Mouse (Mus musculus) hindbrain, embryonic 14.5 days (tissue): Measurements from ENCODE around the gene Slfn4. TPM values are rescaled to one million over a fixed set of nuclear protein-coding genes. Genes with fewer than 3 reads are reported as not detected.
"Not testable (repeated sequence)": the region's sequence is repeated elsewhere in the genome, so short reads cannot be mapped to it uniquely, and the experiment has no call there.

Experiments used
- ATAC-seq: fragments of 200-750 bp; cut with Nextera tagmentation; 2 replicates; pipeline ENCODE4 v1.8.0; 2017; ENCODE audit warnings: moderate number of reproducible peaks, mild to moderate bottlenecking, moderate TSS enrichment, moderate library complexity; ENCODE audit not compliant: low FRiP score
- DNase-seq: peaks from one replicate; pipeline ENCODE4 v3.0.0-alpha.2; 2015; ENCODE audit warnings: low spot score
- H3K27ac ChIP-seq: fragments of 300-500 bp; sonication (generic); 2 replicates; pipeline ENCODE4 v1.5.1; 2014; ENCODE audit warnings: mild to moderate bottlenecking, moderate library complexity
- H3K27me3 ChIP-seq: fragments of 300-500 bp; sonication (generic); 2 replicates; pipeline ENCODE4 v1.6.1; 2014; ENCODE audit warnings: mild to moderate bottlenecking, low read length, mixed read lengths; ENCODE audit not compliant: control insufficient read depth, insufficient read depth
- H3K36me3 ChIP-seq: fragments of 300-500 bp; sonication (generic); replicated peaks from 2 replicates; pipeline ENCODE4 v1.6.1; 2014; ENCODE audit not compliant: control insufficient read depth, insufficient read depth
- H3K4me1 ChIP-seq: fragments of 300-500 bp; sonication (generic); replicated peaks from 2 replicates; pipeline ENCODE4 v1.6.1; 2014; ENCODE audit warnings: antibody characterized with exemption, low read length, mixed read lengths; ENCODE audit not compliant: control insufficient read depth, insufficient read depth
- H3K4me2 ChIP-seq: fragments of 300-500 bp; sonication (generic); replicated peaks from 2 replicates; pipeline ENCODE4 v1.6.1; 2014; ENCODE audit warnings: mild to moderate bottlenecking, moderate library complexity
- H3K4me3 ChIP-seq: fragments of 300-500 bp; sonication (generic); replicated peaks from 2 replicates; pipeline ENCODE4 v1.5.1; 2014; ENCODE audit warnings: mild to moderate bottlenecking, low read length
- H3K9ac ChIP-seq: fragments of 300-500 bp; sonication (generic); 2 replicates; pipeline ENCODE4 v1.6.1; 2014
- H3K9me3 ChIP-seq: fragments of 300-500 bp; sonication (generic); 2 replicates; pipeline ENCODE4 v1.6.1; 2016; ENCODE audit warnings: low read length; ENCODE audit not compliant: control insufficient read depth
- WGBS: fragments of 180-500 bp; shearing (Covaris S2); extraction: QIAGEN DNeasy Blood & Tissue Kit; methylation state at CpG from one replicate; pipeline ENCODE4 v1.1.7; 2014; 5-methylcytosine and 5-hydroxymethylcytosine counted together
- polyA plus RNA-seq: library from polyadenylated mRNA; unstranded; fragments of >200 nt; fragmentation: Nextera tagmentation; extraction: Ambion mirVana; gene quantifications from 2 replicates; pipeline ENCODE4 v1.2.1, GENCODE M21; 2014

The Slfn4 gene
- polyA plus RNA-seq: 0.14 TPM in 1 of 2 replicates, not detected in the other

- Histone ChIP-seq H3K4me3 (no peak within 1 kb of the TSS), H3K36me3 (no peaks in the 10 kb centered on the region), H3K9ac (no peak within 1 kb of the TSS), H3K27ac (no peak within 1 kb of the TSS), H3K9me3 (no peaks in the 10 kb centered on the region), H3K4me1 (no peaks in the 10 kb centered on the region), H3K27me3 (no peaks in the 10 kb centered on the region), H3K4me2 (no peak within 1 kb of the TSS)
- 86% methylated on average over 12 of the region's 12 CpGs for WGBS
- DNase-seq (no peak), ATAC-seq (no peak)
Observed at GRCm38 (mm10) chr11:83174948-83175539, at the start of gene Slfn4. Slfn4 (plus strand) TSS chr11:83175186.

GRCm38 (mm10) chr11:83125633-83126032 lies 49.4 kb upstream of the Slfn4 start:
- not testable (repeated sequence) for H3K27me3 ChIP-seq, H3K36me3 ChIP-seq, H3K4me1 ChIP-seq, H3K9ac ChIP-seq, H3K4me3 ChIP-seq, ATAC-seq, H3K27ac ChIP-seq, H3K9me3 ChIP-seq, DNase-seq, H3K4me2 ChIP-seq
- no CpG with 5 or more reads among the region's 1 CpGs for WGBS

- DNase-seq, H3K4me2 ChIP-seq, H3K9me3 ChIP-seq, H3K36me3 ChIP-seq, H3K4me1 ChIP-seq, ATAC-seq, H3K4me3 ChIP-seq, H3K27ac ChIP-seq, H3K27me3 ChIP-seq, H3K9ac ChIP-seq: not testable (repeated sequence)
- no CpG with 5 or more reads among the region's 2 CpGs for WGBS
Observed at GRCm38 (mm10) chr11:83137253-83137652, 37.7 kb upstream of the Slfn4 start.

- not testable (repeated sequence) for H3K9ac ChIP-seq, H3K27me3 ChIP-seq, H3K4me1 ChIP-seq, H3K9me3 ChIP-seq, DNase-seq, H3K4me2 ChIP-seq, H3K27ac ChIP-seq, H3K4me3 ChIP-seq, H3K36me3 ChIP-seq, ATAC-seq
- no CpG with 5 or more reads among the region's 1 CpGs for WGBS
Observed at GRCm38 (mm10) chr11:83148939-83149338, 26.0 kb upstream of the Slfn4 start.

GRCm38 (mm10) chr11:83191134-83191893 lies 16.3 kb downstream of the Slfn4 start, which contains the start of gene Slfn3:
Slfn3 (plus strand) TSS chr11:83191330.
- no peak within 1 kb of the TSS for H3K4me2 ChIP-seq
- H3K4me1 ChIP-seq: no peaks in the 10 kb centered on the region
- H3K36me3 ChIP-seq: no peaks in the 10 kb centered on the region
- H3K27ac ChIP-seq: no peak within 1 kb of the TSS
- 85% methylated on average over 12 of the region's 12 CpGs for WGBS
- DNase-seq: no peak
- H3K9ac ChIP-seq: no peak within 1 kb of the TSS
- H3K9me3 ChIP-seq: no peaks in the 10 kb centered on the region
- no peak within 1 kb of the TSS for H3K4me3 ChIP-seq
- no peak for ATAC-seq
- H3K27me3 ChIP-seq: no peaks in the 10 kb centered on the region

GRCm38 (mm10) chr11:83192001-83192400 lies 17.0 kb downstream of the Slfn4 start:
- DNase-seq (peak; percentile 66), ATAC-seq (no peak)
- H3K27me3 ChIP-seq: no peaks in the 10 kb centered on the region
- 65% methylated on average over 3 of the region's 3 CpGs for WGBS
- H3K9me3 ChIP-seq: no peaks in the 10 kb centered on the region
- H3K4me1 ChIP-seq: no peaks in the 10 kb centered on the region
- no peak overlapping the region for H3K27ac ChIP-seq
- no peak overlapping the region for H3K4me2 ChIP-seq
- H3K36me3 ChIP-seq: no peaks in the 10 kb centered on the region
- H3K4me3 ChIP-seq: no peak overlapping the region
- no peak overlapping the region for H3K9ac ChIP-seq

GRCm38 (mm10) chr11:83205002-83205401 lies 30.0 kb downstream of the Slfn4 start:
- H3K36me3 ChIP-seq: no peaks in the 10 kb centered on the region
- no peak overlapping the region for H3K27ac ChIP-seq
- ATAC-seq (no peak), DNase-seq (no peak)
- H3K4me2 ChIP-seq: no peak overlapping the region
- no peak overlapping the region for H3K9ac ChIP-seq
- H3K4me3 ChIP-seq: no peak overlapping the region
- H3K27me3 ChIP-seq: no peaks in the 10 kb centered on the region
- no peaks in the 10 kb centered on the region for H3K9me3 ChIP-seq
- H3K4me1 ChIP-seq: no peaks in the 10 kb centered on the region

GRCm38 (mm10) chr11:83216119-83216518 lies 41.1 kb downstream of the Slfn4 start:
- Histone ChIP-seq H3K36me3 (no peaks in the 10 kb centered on the region), H3K9ac (no peak overlapping the region), H3K4me1 (no peaks in the 10 kb centered on the region), H3K4me3 (no peak overlapping the region), H3K27ac (no peak overlapping the region), H3K9me3 (no peaks in the 10 kb centered on the region), H3K27me3 (no peaks in the 10 kb centered on the region), H3K4me2 (no peak overlapping the region)
- no peak for ATAC-seq
- 74% methylated on average over 1 of the region's 1 CpGs for WGBS
- DNase-seq: no peak

- H3K4me1 ChIP-seq: no peaks in the 10 kb centered on the region
- no peak for ATAC-seq
- H3K9me3 ChIP-seq: no peaks in the 10 kb centered on the region
- 89% methylated on average over 1 of the region's 1 CpGs for WGBS
- no peaks in the 10 kb centered on the region for H3K36me3 ChIP-seq
- no peak overlapping the region for H3K9ac ChIP-seq
- DNase-seq: no peak
- no peak overlapping the region for H3K4me3 ChIP-seq
- no peaks in the 10 kb centered on the region for H3K27me3 ChIP-seq
- no peak overlapping the region for H3K27ac ChIP-seq
- H3K4me2 ChIP-seq: no peak overlapping the region
Observed at GRCm38 (mm10) chr11:83221328-83221877, 46.4 kb downstream of the Slfn4 start.
